Mouse (Mus musculus) ES-E14 (cell line): ENCODE measurements around the gene Hsf4. TPM values are rescaled to one million over a fixed set of nuclear protein-coding genes. Genes with fewer than 3 reads are reported as not detected.

Source experiments
- DNase-seq: peaks from one replicate; pipeline ENCODE4 v3.0.0-alpha.2; 2013; ENCODE audit warnings: low read depth, low spot score
- H3K27ac ChIP-seq: 2 replicates; pipeline ENCODE4 v1.5.1; 2012; ENCODE audit warnings: low read depth, mild to moderate bottlenecking, low read length, moderate library complexity, mixed read lengths; ENCODE audit not compliant: poor library complexity, insufficient read depth, severe bottlenecking
- H3K36me3 ChIP-seq: 2 replicates; pipeline ENCODE4 v1.6.1; 2012; ENCODE audit warnings: mild to moderate bottlenecking, low read length, moderate library complexity, mixed read lengths; ENCODE audit not compliant: control insufficient read depth, poor library complexity, insufficient read depth, severe bottlenecking
- H3K4me1 ChIP-seq, 2 experiments: fragments of 150-350 bp in 1 of 2; sonication (generic) in 1 of 2; 2 replicates each; pipeline ENCODE4 v1.6.1; 2012; ENCODE audit warnings: low read length in 2 of 2, mild to moderate bottlenecking in 1 of 2, mixed read lengths in 1 of 2; ENCODE audit not compliant: control insufficient read depth in 2 of 2, insufficient read depth in 2 of 2, poor library complexity in 1 of 2
- H3K4me3 ChIP-seq, 2 experiments: fragments of 150-350 bp in 1 of 2; sonication (generic) in 1 of 2; 2 replicates each; pipeline ENCODE4 v1.5.1; 2012; ENCODE audit warnings: low read length in 2 of 2, low read depth in 1 of 2, mild to moderate bottlenecking in 1 of 2, mixed read lengths in 1 of 2; ENCODE audit not compliant: insufficient read depth in 1 of 2, poor library complexity in 1 of 2, severe bottlenecking in 1 of 2
- H3K9ac ChIP-seq: 2 replicates; pipeline ENCODE4 v1.6.1; 2012; ENCODE audit warnings: low read depth, mild to moderate bottlenecking, low read length, mixed read lengths; ENCODE audit not compliant: poor library complexity, insufficient read depth, severe bottlenecking
- H3K9me3 ChIP-seq: fragments of 150-350 bp; sonication (generic); 2 replicates; pipeline ENCODE4 v1.6.1; 2012; ENCODE audit warnings: low read depth, mild to moderate bottlenecking, low read length; ENCODE audit not compliant: control insufficient read depth, insufficient read depth
- CHD2 ChIP-seq: IDR thresholded peaks from 2 replicates; pipeline ENCODE4 v1.6.1; 2014; ENCODE audit warnings: mild to moderate bottlenecking, low read depth, low read length, inconsistent platforms
- HCFC1 ChIP-seq: IDR thresholded peaks from 2 replicates; pipeline ENCODE4 v1.6.1; 2012; ENCODE audit warnings: low read length, inconsistent platforms, borderline replicate concordance; ENCODE audit not compliant: insufficient read depth
- MAFK ChIP-seq: IDR thresholded peaks from 2 replicates; pipeline ENCODE4 v1.6.1; 2014; ENCODE audit warnings: mild to moderate bottlenecking, low read depth, low read length, inconsistent platforms; ENCODE audit not compliant: insufficient read depth
- ZC3H11A ChIP-seq: IDR thresholded peaks from 2 replicates; pipeline ENCODE4 v1.6.1; 2012; ENCODE audit warnings: low read depth, mild to moderate bottlenecking, inconsistent platforms, low read length, borderline replicate concordance
- ZNF384 ChIP-seq: IDR thresholded peaks from 2 replicates; pipeline ENCODE4 v1.6.1; 2012; ENCODE audit warnings: low read depth, low read length, inconsistent platforms
- in situ Hi-C, 2 experiments: fragments of 600-800 bp; cut with MboI; formaldehyde crosslinking; loops; one replicate each; pipeline ENCODE4 v1.15.1; 2025; ENCODE audit warnings: low sequenced_read_pairs in 2 of 2, inconsistent platforms in 1 of 2; ENCODE audit not compliant: unreplicated experiment in 2 of 2
- total RNA-seq: library from RNA; depleted of rRNA; stranded (reverse); fragments of 300-350 nt; gene quantifications from 2 replicates; pipeline ENCODE4 v1.2.3, GENCODE M21; 2012

Hsf4 gene
- total RNA-seq, 1 experiment: 0.45 TPM

GRCm38 (mm10) chr8:105307670-105308069 is 38.1 kb downstream of the Hsf4 start:
- H3K9me3 ChIP-seq: no peaks in the 10 kb centered on the region
- DNase-seq: no peak
- peaks cover 0 to 15% of the 10 kb centered on the region in 2 experiments; a peak in 2 of 4 replicates for H3K4me1 ChIP-seq
- H3K36me3 ChIP-seq: peaks cover 38% of the 10 kb centered on the region
- H3K4me3 ChIP-seq: no peak overlapping the region
- in situ Hi-C loops: no loop called here
- H3K9ac ChIP-seq: no peak overlapping the region
- H3K27ac ChIP-seq: no peak overlapping the region
- TF ChIP-seq HCFC1 (no peak), CHD2 (no peak), ZNF384 (no peak), ZC3H11A (no peak), MAFK (no peak)

- peaks cover 35% of the 10 kb centered on the region for H3K36me3 ChIP-seq
- in situ Hi-C loops: no loop called here
- H3K4me1 ChIP-seq: peaks cover 0 to 15% of the 10 kb centered on the region in 2 experiments; a peak in 2 of 4 replicates
Measured at GRCm38 (mm10) chr8:105308428-105308827, 38.8 kb downstream of the Hsf4 start.

GRCm38 (mm10) chr8:105309142-105309847 is 39.7 kb downstream of the Hsf4 start:
- Histone ChIP-seq H3K4me3 (no peak overlapping the region), H3K4me1 (peaks cover 0 to 10% of the 10 kb centered on the region in 2 experiments; a peak in 2 of 4 replicates), H3K9me3 (no peaks in the 10 kb centered on the region), H3K27ac (no peak overlapping the region), H3K36me3 (peaks cover 26% of the 10 kb centered on the region), H3K9ac (no peak overlapping the region)
- DNase-seq: no peak
- in situ Hi-C loops: no loop called here
- no peak for TF ChIP-seq ZNF384
- TF ChIP-seq CHD2: no peak
- TF ChIP-seq MAFK: no peak
- TF ChIP-seq HCFC1: no peak
- no peak for TF ChIP-seq ZC3H11A

More at GRCm38 (mm10) chr8:105308428-105308827, 38.8 kb downstream of the Hsf4 start:
- no peak for DNase-seq
- Histone ChIP-seq H3K4me3 (no peak overlapping the region), H3K9me3 (no peaks in the 10 kb centered on the region), H3K27ac (no peak overlapping the region), H3K9ac (no peak overlapping the region)
- no peak for TF ChIP-seq MAFK
- no peak for TF ChIP-seq ZC3H11A
- TF ChIP-seq HCFC1: no peak
- no peak for TF ChIP-seq CHD2
- TF ChIP-seq ZNF384: no peak

GRCm38 (mm10) chr8:105310118-105310517 is 40.5 kb downstream of the Hsf4 start:
- Histone ChIP-seq H3K36me3 (peaks cover 20% of the 10 kb centered on the region; the same call in 1 of the 2 replicates), H3K9me3 (no peaks in the 10 kb centered on the region), H3K9ac (no peak overlapping the region), H3K4me1 (peaks cover 0 to 3% of the 10 kb centered on the region in 2 experiments; a peak in 2 of 4 replicates), H3K27ac (no peak overlapping the region), H3K4me3 (no peak overlapping the region)
- in situ Hi-C loops: no loop called here
- no peak for DNase-seq
- TF ChIP-seq ZC3H11A: no peak
- no peak for TF ChIP-seq ZNF384
- TF ChIP-seq CHD2: no peak
- no peak for TF ChIP-seq MAFK
- no peak for TF ChIP-seq HCFC1

- in situ Hi-C loops: no loop called here
Measured at GRCm38 (mm10) chr8:105311718-105312117, 42.1 kb downstream of the Hsf4 start.

More at GRCm38 (mm10) chr8:105311718-105312117, 42.1 kb downstream of the Hsf4 start:
- Histone ChIP-seq H3K9me3 (no peaks in the 10 kb centered on the region), H3K4me1 (no peaks in the 10 kb centered on the region), H3K4me3 (no peak overlapping the region), H3K27ac (no peak overlapping the region), H3K36me3 (peaks cover 20% of the 10 kb centered on the region; the same call in 1 of the 2 replicates), H3K9ac (no peak overlapping the region)
- TF ChIP-seq MAFK (no peak), HCFC1 (no peak), CHD2 (no peak), ZC3H11A (no peak), ZNF384 (no peak)
- DNase-seq: no peak
